Mouse (Mus musculus) forebrain, embryonic 10.5 days (tissue): ENCODE measurements around the gene Farp1. TPM values are rescaled to one million over a fixed set of nuclear protein-coding genes. Genes with fewer than 3 reads are reported as not detected.

Experiments
- DNase-seq: peaks from one replicate; pipeline ENCODE4 v3.0.0-alpha.2; 2017; ENCODE audit warnings: low spot score; ENCODE audit errors: extremely low spot score
- H3K27ac ChIP-seq: fragments of 300-500 bp; sonication (generic); 2 replicates; pipeline ENCODE4 v1.5.1; 2016; ENCODE audit warnings: mild to moderate bottlenecking
- H3K27me3 ChIP-seq: fragments of 300-500 bp; sonication (generic); 2 replicates; pipeline ENCODE4 v1.6.1; 2016; ENCODE audit warnings: mild to moderate bottlenecking; ENCODE audit not compliant: poor library complexity, severe bottlenecking
- H3K36me3 ChIP-seq: fragments of 300-500 bp; sonication (generic); replicated peaks from 2 replicates; pipeline ENCODE4 v1.6.1; 2016; ENCODE audit warnings: mild to moderate bottlenecking, moderate library complexity
- H3K4me1 ChIP-seq: fragments of 300-500 bp; sonication (generic); 2 replicates; pipeline ENCODE4 v1.6.1; 2016
- H3K4me3 ChIP-seq: fragments of 300-500 bp; sonication (generic); 2 replicates; pipeline ENCODE4 v1.5.1; 2016; ENCODE audit warnings: mild to moderate bottlenecking, moderate library complexity
- H3K9me3 ChIP-seq: fragments of 300-500 bp; sonication (generic); 2 replicates; pipeline ENCODE4 v1.6.1; 2016; ENCODE audit warnings: mild to moderate bottlenecking, moderate library complexity
- WGBS: fragments of 180-500 bp; shearing (Covaris S2); methylation state at CpG from one replicate; pipeline ENCODE4 v1.1.7; 2016; 5-methylcytosine and 5-hydroxymethylcytosine counted together
- polyA plus RNA-seq: library from polyadenylated mRNA; unstranded; fragments of >200 nt; fragmentation: Nextera tagmentation; extraction: Ambion mirVana; gene quantifications from 2 replicates; pipeline ENCODE4 v1.2.1, GENCODE M21; 2016

The Farp1 gene
- polyA plus RNA-seq, 1 experiment from 2014 or later: 22.9 TPM

DNA sequence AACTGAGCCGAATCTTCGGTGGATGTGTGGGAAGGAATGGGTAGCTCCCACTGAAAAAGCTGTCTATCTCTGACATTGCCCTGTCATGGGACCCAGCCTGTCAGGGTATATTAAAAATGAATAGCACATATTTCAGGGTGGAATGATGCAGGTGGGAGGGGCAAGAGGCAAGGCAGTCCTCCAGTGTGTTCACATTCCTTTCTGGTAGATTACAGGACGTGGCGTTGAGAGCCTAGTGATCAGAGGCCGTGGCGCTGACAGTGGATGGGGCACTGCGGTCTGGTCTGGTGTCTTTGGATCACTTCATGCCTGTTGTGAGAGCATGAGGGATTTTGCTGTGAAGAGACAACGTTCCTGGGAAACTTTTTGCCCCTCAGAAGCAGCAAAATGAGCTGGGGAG lies 64.1 kb downstream of the Farp1 start:
- DNase-seq: no peak
- Histone ChIP-seq H3K9me3 (no peaks in the 10 kb centered on the region), H3K36me3 (peaks cover 23% of the 10 kb centered on the region), H3K4me3 (no peak overlapping the region), H3K27me3 (no peaks in the 10 kb centered on the region), H3K27ac (no peak overlapping the region), H3K4me1 (peaks cover 35% of the 10 kb centered on the region)
- 94% methylated on average over 8 of the region's 8 CpGs for whole genome bisulfite sequencing

DNA sequence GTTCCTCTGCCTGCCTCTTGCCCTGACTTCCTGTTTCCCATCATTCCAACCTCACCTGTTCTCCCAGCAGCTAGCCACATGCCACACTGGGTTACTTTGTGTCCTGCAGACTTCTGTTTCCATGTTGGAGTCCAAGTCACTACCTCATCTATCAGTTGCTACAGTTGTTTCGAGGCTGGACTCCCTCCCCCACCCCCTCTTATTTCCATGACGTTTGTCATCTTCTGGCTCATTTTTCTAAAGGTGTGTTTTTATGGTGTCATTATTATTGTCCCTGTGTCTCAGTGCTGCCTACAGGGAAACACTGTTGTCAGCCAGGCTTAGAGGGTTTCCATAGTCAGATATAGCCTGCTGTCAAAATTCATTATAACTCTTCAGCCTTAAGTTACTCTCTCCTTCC lies 64.9 kb downstream of the Farp1 start:
- H3K4me3 ChIP-seq: no peak overlapping the region
- no peak overlapping the region for H3K27ac ChIP-seq
- peaks cover 25% of the 10 kb centered on the region for H3K36me3 ChIP-seq
- peaks cover 42% of the 10 kb centered on the region for H3K4me1 ChIP-seq
- H3K27me3 ChIP-seq: no peaks in the 10 kb centered on the region
- DNase-seq: no peak
- no peaks in the 10 kb centered on the region for H3K9me3 ChIP-seq
- 91% methylated on average over 2 of the region's 2 CpGs for WGBS

GRCm38 (mm10) chr14:121100829-121101228 lies 65.8 kb downstream of the Farp1 start:
- 46% methylated on average over 2 of the region's 2 CpGs for WGBS
- no peaks in the 10 kb centered on the region for H3K9me3 ChIP-seq
- H3K27me3 ChIP-seq: no peaks in the 10 kb centered on the region
- H3K27ac ChIP-seq: peak overlapping the region; percentile 40; the same call in 1 of the 2 replicates
- H3K4me3 ChIP-seq: no peak overlapping the region
- no peak for DNase-seq
- peaks cover 25% of the 10 kb centered on the region for H3K36me3 ChIP-seq
- peaks cover 52% of the 10 kb centered on the region for H3K4me1 ChIP-seq

- no peaks in the 10 kb centered on the region for H3K9me3 ChIP-seq
- H3K27me3 ChIP-seq: no peaks in the 10 kb centered on the region
- no peak overlapping the region for H3K27ac ChIP-seq
- DNase-seq: no peak
- H3K36me3 ChIP-seq: peaks cover 25% of the 10 kb centered on the region
- WGBS: 88% methylated on average over 5 of the region's 5 CpGs
- peaks cover 59% of the 10 kb centered on the region for H3K4me1 ChIP-seq
- H3K4me3 ChIP-seq: no peak overlapping the region
Observed at GRCm38 (mm10) chr14:121101531-121101930, 66.5 kb downstream of the Farp1 start.

- 85% methylated on average over 5 of the region's 5 CpGs for WGBS
- Histone ChIP-seq H3K36me3 (peaks cover 25% of the 10 kb centered on the region), H3K4me1 (peaks cover 66% of the 10 kb centered on the region), H3K27ac (peak overlapping the region; percentile 22; the same call in 1 of the 2 replicates), H3K27me3 (no peaks in the 10 kb centered on the region), H3K4me3 (no peak overlapping the region), H3K9me3 (no peaks in the 10 kb centered on the region)
- no peak for DNase-seq
Observed at GRCm38 (mm10) chr14:121102599-121102998, 67.6 kb downstream of the Farp1 start.

DNA sequence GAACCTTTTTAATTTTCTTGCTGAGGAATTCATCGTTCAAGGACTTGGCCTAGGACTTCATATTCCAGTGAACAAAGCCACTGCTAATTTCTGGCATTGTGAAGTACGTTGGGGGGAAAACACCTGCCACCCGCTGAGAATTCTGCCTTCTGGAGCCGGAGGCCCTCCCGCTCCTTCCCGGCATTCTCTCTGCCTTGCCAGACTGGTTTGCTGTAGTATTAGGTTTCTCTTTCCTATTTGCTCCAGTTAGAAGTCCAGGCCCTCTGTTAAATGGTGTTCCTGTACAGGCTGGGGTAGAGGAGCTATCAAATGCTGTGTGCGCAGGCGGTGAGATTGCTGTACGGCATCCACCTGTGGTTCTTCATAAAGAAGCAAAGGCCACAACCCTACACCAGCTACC lies 68.5 kb downstream of the Farp1 start:
- WGBS: 75% methylated on average over 9 of the region's 9 CpGs
- no peaks in the 10 kb centered on the region for H3K9me3 ChIP-seq
- H3K27me3 ChIP-seq: no peaks in the 10 kb centered on the region
- peaks cover 25% of the 10 kb centered on the region for H3K36me3 ChIP-seq
- H3K27ac ChIP-seq: no peak overlapping the region
- H3K4me1 ChIP-seq: peaks cover 72% of the 10 kb centered on the region
- H3K4me3 ChIP-seq: no peak overlapping the region
- DNase-seq: no peak

GRCm38 (mm10) chr14:121104760-121105329 lies 69.8 kb downstream of the Farp1 start:
- no peak for DNase-seq

DNA sequence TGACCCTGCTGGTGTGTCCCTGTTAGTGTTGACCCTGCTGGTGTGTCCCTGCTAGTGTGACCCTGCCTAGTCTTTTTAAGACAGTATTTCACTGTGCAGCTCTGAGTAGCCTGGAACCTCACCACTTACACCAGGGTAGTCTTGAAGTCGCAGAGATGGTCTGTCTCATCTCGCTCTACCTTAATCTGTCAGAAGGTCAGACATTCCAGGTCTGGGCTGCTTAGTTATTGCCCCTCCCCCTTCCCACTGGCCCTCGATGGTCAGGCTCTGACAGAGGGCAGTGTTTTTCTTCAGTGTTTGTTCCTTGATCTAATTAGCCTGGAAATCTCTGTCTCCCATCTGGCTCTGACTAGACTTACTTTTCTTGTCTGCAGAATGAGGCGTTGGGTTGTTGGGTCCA lies 71.9 kb downstream of the Farp1 start:
- Histone ChIP-seq H3K4me3 (no peak overlapping the region), H3K4me1 (peaks cover 80% of the 10 kb centered on the region), H3K9me3 (no peaks in the 10 kb centered on the region), H3K36me3 (peaks cover 29% of the 10 kb centered on the region), H3K27me3 (no peaks in the 10 kb centered on the region), H3K27ac (peak overlapping the region; percentile 16)
- 44% methylated on average over 4 of the region's 4 CpGs for WGBS
- DNase-seq: no peak

More at GRCm38 (mm10) chr14:121104760-121105329, 69.8 kb downstream of the Farp1 start:
- Histone ChIP-seq H3K4me3 (no peak overlapping the region), H3K9me3 (no peaks in the 10 kb centered on the region), H3K27me3 (no peaks in the 10 kb centered on the region), H3K36me3 (peaks cover 27% of the 10 kb centered on the region), H3K4me1 (peaks cover 82% of the 10 kb centered on the region), H3K27ac (peak overlapping the region; percentile 48; the same call in 1 of the 2 replicates)
- WGBS: 64% methylated on average over 7 of the region's 7 CpGs

- Histone ChIP-seq H3K4me1 (peaks cover 84% of the 10 kb centered on the region), H3K27me3 (no peaks in the 10 kb centered on the region), H3K36me3 (peaks cover 31% of the 10 kb centered on the region), H3K27ac (peak overlapping the region; percentile 79), H3K9me3 (no peaks in the 10 kb centered on the region), H3K4me3 (no peak overlapping the region)
- DNase-seq: no peak
- WGBS: 58% methylated on average over 10 of the region's 10 CpGs
Observed at GRCm38 (mm10) chr14:121107707-121108285, 72.8 kb downstream of the Farp1 start.

DNA sequence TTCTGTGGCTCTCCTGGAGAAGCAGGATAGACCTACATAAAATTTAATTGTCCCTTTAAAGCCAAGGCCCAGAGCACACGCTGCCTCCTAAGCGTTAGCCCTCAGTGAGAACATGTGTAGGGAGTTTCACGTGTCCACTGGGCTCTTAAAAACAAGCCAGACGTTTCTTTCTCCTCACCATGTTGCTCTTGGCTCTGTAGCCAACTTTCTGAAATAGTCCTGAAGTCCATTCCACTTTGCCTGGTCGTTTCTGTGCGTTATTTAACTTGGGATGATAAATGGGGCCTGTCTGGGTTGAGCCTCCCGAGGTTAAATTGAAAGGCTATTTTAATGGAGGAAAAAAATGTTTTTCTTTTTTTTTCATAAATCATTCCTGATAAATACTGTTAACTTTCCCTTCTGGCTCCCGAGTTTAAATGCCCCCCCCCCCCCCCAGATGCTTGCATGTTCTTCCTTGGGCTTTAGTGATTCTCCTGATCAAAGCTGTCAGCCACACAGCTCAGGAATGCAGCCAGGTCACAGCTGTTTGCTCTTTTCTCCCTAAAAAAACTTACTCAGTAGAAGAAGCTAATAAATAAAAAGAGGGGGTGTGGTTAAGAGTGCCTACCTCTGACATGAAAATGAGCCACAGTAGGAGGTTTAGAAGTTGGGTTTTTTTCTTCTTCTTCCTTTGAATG lies 73.6 kb downstream of the Farp1 start:
- Histone ChIP-seq H3K4me3 (peak overlapping the region; percentile 14; the same call in 1 of the 2 replicates), H3K4me1 (peaks cover 78% of the 10 kb centered on the region), H3K9me3 (no peaks in the 10 kb centered on the region), H3K36me3 (peaks cover 23% of the 10 kb centered on the region), H3K27ac (peak overlapping the region; percentile 79), H3K27me3 (no peaks in the 10 kb centered on the region)
- no peak for DNase-seq
- WGBS: 29% methylated on average over 8 of the region's 8 CpGs

DNA sequence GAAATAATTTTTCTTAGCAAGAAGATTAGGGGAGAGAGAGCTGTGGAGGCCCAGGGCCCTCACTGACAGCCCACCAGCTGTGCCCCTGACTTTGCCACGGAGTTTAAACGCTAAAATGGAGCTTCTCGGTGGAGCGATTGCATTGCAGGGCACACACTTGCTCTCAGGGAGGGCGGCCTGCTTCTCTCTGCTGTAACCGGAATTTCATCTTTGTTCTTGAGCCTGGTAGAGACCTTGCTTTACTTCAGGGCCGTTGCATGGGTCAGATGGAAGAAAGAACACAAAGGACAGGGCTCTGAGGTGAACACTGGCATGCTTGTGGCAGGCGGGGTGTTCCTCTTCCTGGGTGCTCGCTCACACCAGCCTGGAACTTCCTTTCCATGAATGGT lies 74.1 kb downstream of the Farp1 start:
- peaks cover 76% of the 10 kb centered on the region for H3K4me1 ChIP-seq
- DNase-seq: no peak
- WGBS: 11% methylated on average over 9 of the region's 9 CpGs

GRCm38 (mm10) chr14:121110492-121111267 lies 75.7 kb downstream of the Farp1 start:
- Histone ChIP-seq H3K36me3 (peaks cover 29% of the 10 kb centered on the region), H3K9me3 (no peaks in the 10 kb centered on the region), H3K4me1 (peaks cover 61% of the 10 kb centered on the region), H3K4me3 (no peak overlapping the region), H3K27ac (no peak overlapping the region), H3K27me3 (no peaks in the 10 kb centered on the region)
- DNase-seq: no peak
- 95% methylated on average over 13 of the region's 13 CpGs for WGBS

More for the DNA sequence above, 74.1 kb downstream of the Farp1 start:
- H3K36me3 ChIP-seq: peaks cover 22% of the 10 kb centered on the region
- H3K27ac ChIP-seq: peak overlapping the region; percentile 79
- H3K27me3 ChIP-seq: no peaks in the 10 kb centered on the region
- H3K9me3 ChIP-seq: no peaks in the 10 kb centered on the region
- H3K4me3 ChIP-seq: peak overlapping the region; percentile 14; the same call in 1 of the 2 replicates
